Mouse (Mus musculus) T-helper 17 cell (primary cell): ENCODE results near the gene Serf1.
"Not testable (repeated sequence)": the region's sequence is repeated elsewhere in the genome, so short reads cannot be mapped to it uniquely, and the experiment has no call there.

Experiments
- in situ Hi-C, 2 experiments: fragments of 300-600 bp; cut with MboI, MseI; formaldehyde crosslinking; loops; 1 replicate in 1 of 2; 2 replicates in 1 of 2; pipeline ENCODE4 v1.15.1; 2025; ENCODE audit warnings: high pct_unique_total_duplicates in 2 of 2

The Serf1 gene

DNA sequence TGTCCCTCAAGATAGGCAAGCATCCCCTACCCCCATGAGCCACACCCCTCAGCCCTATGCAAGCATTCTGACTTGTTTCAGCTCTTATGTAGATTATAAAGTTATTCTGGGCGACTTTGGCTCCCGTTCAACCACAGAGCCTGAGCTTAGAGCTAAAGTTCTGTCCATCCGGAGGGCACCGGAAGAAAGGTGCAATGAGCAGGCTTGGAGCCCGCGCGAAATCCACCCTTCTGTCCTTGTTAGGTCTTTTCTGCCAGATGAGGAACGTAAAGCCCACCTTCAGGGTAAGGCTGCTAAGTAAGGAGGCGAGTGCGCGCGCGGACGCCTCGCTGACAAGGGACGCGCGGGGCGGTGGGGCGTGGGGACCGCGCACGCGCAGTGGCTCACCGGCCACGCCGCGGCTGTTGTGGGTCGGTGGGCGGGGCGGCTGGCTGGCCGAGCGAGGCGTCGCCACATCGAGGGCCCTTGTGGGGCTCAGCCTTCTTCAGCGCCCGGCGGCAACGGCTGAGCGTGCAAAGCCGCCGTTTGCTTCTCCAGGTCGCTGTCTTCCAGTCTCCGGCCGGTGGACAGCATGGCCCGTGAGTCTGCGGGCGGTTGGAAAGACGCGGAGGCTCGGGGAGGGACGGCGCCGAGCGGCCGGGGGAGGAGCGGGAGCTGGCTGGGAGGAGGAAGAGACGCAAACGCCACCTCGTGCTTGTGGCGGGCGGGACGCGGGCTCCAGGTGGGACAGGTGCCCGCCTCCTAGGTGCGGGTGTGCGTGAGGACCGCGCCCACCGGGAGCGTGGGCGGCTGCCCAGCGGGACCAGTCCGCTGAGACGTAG is at the start of gene Serf1:
TSS of gene Serf1 (plus strand) at position 361 of the 821 bp plus-strand sequence.
- in situ Hi-C loops: loop anchor here in 1 of 2 experiments (25.0 kb wide), 1 partner anchor 1796 kb away; the partner anchor contains the start of gene Btf3

DNA sequence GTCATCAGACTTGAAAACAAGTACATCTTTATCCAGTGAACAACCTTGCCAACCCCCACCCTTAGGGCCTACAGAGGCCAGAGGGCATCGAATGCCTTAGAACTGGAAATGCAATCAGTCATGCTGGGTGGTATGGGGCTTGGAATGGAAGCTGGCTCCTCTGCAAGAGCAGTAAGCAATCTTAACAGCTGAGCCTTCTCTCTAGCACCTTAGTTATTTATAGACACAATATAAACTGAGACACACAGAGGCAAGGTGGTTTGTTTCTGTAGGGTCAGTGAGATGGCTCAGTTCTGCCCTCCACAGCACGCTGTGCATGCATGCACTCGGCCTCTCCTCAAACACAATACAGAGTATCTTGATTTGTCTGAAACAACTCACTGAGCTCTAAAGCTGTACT is 43.9 kb upstream of the Serf1 start:
- in situ Hi-C loops: loop anchor here in 1 of 2 experiments (5.0 kb wide), 2 partner anchors 33 to 37 kb away; no protein-coding TSS in a partner anchor

GRCm38 (mm10) chr13:100067821-100068220 is 40.0 kb upstream of the Serf1 start:
- in situ Hi-C loops: no loop called here

DNA sequence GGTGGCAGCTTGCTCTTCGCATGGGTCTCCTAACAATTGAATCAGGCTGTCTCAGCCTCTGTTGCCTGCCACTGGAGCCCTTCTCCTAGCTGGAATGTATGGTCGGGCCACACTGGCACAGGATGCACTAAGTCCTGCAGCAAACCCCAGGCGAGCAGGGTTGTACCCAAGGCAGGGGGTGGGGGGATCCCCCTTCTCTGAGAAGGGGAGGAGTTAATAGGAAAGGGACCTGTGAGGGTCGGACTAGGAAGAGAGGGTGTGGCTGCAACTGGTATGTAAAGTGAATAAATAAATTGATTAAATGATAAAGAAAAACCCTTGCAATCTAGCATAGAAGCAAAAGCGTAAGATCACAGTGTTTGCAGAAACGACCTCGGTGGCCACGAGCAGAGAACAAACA is 36.3 kb upstream of the Serf1 start:
- in situ Hi-C loops: loop anchor here in 1 of 2 experiments (10.0 kb wide), 1 partner anchor 1187 kb away; no protein-coding TSS in a partner anchor

DNA sequence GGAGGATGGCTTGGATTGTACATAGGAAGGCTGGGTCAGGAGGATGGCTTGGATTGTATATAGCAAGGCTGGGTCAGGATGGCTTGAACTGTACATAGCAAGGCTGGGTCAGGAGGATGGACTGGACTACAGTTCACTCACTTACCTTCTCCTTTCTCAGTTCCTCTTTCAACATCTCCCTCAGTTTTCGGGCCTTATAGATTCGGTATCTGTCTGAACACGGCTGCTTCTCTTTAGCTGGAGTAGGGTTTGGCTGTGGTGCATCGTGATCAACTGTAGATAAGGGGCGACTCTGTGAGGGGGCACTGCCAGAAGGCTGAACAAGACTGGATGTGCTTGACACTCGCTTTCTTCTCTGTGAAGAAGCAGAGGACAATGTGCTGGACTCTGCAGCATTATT is 9.0 kb upstream of the Serf1 start:
- in situ Hi-C loops: loop anchor here (5.0 to 25.0 kb wide), 5 partner anchors 37 to 713 kb away; no protein-coding TSS in a partner anchor

DNA sequence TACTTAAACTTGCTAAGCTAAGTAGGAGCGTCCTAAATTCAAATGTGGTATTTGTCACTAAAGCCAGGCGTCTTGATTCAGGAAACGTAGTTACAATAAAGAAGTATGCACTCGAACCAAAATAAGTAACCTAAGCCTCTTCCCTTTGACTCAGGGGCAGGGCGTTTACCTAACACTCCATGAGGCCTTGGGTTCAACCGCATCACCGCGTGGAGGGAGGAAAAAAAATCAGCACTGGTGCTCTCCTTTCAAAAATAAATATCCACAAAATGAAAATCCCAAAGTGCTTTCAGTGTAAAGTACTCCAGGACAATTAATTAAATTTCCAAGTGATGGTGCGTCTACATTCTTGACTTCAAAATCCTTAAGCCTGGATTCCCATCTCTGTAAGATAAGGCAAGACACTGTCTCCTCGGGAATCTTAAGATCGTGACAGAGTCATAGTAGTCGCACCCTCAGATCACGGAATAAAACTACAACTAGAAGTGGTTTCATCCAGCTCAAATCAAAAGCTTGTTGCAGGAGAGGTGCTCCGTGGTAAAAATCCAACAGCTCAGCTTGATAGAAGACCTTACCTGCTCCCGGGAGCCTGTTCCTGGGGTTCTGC is 4.7 kb upstream of the Serf1 start:
- in situ Hi-C loops: loop anchor here in 1 of 2 experiments (25.0 kb wide), 1 partner anchor 1791 kb away; the partner anchor contains the start of gene Btf3

GRCm38 (mm10) chr13:100103748-100104254 is 4.0 kb upstream of the Serf1 start, which contains the start of gene Bdp1:
Gene Bdp1 (minus strand): TSS chr13:100104070.
- in situ Hi-C loops: loop anchor here in 1 of 2 experiments (25.0 kb wide), 1 partner anchor 1792 kb away; the partner anchor contains the start of gene Btf3

DNA sequence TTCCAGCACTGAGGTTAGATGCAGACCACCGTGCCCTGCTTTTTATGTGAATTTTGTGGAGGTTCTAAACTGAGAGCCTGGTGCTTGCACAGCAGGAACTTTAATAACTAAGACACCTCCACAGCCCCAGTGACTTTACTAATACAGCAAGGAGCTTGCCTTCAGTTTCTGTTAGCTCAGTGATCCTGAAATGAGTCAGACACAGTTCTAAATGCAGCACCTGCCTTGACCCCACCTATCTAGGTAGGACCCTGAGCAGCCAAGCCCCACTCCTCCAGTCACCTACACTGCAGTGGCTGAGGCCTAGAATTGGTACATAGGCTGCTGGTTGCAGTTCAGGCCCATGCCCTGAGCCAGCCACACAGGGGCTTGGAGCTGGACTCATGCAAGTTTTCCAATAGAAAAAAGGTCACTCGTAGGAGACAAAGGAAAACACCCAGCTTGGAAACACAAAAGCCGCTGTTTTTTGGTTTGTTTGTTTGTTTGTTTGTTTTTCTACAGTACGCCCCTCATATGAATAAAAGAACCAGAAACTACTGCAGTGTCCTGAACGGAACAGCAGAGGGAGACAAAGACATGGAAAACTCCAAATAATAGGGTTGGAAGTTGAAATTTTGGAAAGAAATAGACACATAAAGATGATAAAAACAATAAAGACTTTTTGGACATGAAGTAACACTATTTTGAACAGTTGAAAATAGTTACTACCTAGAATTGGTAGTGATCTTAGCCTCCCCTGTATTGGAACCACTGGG is 4.6 kb downstream of the Serf1 start:
- in situ Hi-C loops: loop anchor here in 1 of 2 experiments (25.0 kb wide), 1 partner anchor 1800 kb away; the partner anchor contains the start of gene Btf3

DNA sequence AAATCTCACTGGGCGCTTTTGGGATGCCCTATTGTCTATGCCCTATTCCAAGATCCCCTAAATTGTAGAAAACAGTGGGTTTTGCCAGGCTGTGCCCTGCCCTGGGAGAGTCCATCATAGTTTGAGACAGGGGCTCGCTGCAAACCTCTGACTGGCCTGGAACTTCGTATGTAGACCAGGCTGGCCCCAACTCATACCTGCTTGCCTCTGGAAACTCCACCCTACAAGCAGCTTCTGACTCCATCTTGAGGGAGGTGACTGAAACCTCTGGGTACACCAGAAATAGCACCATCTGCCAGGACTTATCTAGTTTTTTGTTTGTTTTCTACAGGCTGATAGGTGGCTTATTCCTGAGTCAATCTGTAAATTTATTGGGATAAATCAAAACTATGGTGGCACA is 16.2 kb downstream of the Serf1 start:
- in situ Hi-C loops: loop anchor here in 1 of 2 experiments (25.0 kb wide), 1 partner anchor 1812 kb away; the partner anchor contains the start of gene Btf3

GRCm38 (mm10) chr13:100124423-100125257 is 16.8 kb downstream of the Serf1 start, which contains the start of gene Smn1:
Gene Smn1 (plus strand): TSS chr13:100124852.
- in situ Hi-C loops: loop anchor here in 1 of 2 experiments (25.0 kb wide), 1 partner anchor 1812 kb away; the partner anchor contains the start of gene Btf3

- in situ Hi-C loops: no loop called here
Observed at GRCm38 (mm10) chr13:100125258-100125643, 17.4 kb downstream of the Serf1 start.

DNA sequence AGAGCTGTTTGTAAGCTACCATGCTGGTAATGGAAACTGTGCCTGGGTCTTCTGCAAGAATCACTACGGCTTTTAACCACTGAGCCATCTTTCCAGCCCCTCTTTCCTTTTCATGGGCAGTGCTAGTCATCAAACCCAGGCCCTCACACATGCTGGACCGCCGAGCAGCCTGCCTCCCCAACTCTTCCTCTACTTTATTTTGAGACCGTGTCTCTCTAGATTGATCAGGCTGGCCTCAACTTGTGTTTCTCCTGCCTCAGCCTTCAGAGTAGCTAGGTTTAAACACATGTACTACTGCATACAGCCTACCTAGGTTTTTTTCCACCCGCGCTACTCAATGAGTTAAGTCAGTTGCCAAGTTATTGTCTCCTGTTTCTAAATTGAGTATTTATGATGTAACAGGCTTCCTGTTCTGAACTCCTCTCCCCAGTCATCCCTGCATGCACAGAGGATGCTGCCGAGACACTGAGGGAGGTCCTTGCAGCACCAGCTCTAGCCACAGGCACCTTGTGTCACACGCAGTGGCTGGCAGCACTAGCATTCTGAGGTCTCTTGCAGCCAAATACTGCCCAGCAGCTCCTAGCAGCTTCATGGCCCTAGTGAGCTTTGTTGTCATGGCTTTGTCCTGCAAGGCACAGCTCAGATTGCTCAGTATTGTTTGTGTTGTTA is 34.0 kb downstream of the Serf1 start:
- in situ Hi-C loops: no loop called here

- in situ Hi-C loops: no loop called here
Observed at GRCm38 (mm10) chr13:100152659-100153058, 44.8 kb downstream of the Serf1 start.

DNA sequence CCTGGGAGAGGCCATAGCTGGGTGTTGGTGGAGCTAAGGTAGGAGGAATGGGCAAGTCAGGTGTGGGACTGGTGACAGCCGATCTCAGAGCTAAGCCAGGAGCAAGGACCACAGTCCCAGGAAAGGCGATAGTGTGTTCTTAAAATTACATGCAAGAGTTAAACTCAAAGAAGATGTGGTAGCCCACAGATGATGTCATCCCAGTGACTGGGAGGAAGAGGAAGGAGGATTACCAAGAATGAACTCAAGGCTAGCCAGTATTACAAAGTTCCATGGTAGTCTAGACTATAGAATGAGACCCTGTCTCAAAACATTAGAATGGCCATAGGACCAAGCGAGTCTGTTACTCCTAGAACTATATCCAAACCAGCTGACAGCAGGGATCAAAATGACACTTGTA is 48.8 kb downstream of the Serf1 start:
- in situ Hi-C loops: no loop called here

- in situ Hi-C loops: not testable (repeated sequence)
Observed at GRCm38 (mm10) chr13:100161171-100161870, 53.5 kb downstream of the Serf1 start.

DNA sequence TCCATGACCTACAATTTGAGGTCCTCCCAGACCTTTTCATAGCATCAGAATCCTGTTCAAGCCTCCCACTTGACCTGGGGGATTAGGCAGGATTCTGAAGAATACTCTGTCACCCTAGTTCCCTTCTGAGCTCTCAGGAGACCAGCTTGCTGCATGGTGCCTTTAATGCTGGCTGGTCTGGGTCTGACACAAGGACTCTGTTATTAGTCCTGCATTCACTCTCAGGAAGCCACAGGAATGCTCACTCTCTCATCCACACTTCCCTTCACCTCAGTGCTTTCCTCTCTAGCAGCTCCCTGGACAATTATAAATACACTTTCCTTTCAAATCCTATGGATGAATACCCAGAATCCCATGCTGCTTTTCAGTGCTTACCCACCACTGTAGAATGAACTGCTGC is 54.7 kb downstream of the Serf1 start:
- in situ Hi-C loops: not testable (repeated sequence)
